Mouse (Mus musculus): Measurements from ENCODE around the gene Ece1. TPM values are rescaled to one million over a fixed set of nuclear protein-coding genes. Genes with fewer than 3 reads are reported as not detected.
A peak's percentile ranks its signal among the peaks of the same experiment; 100 is the strongest.

The Ece1 gene
- 36.3 and 51.9 TPM in 2 replicates for total RNA-seq (2014; rRNA removed)
- 23.2 and 23.7 TPM in 2 replicates for polyA plus RNA-seq (2015; fragmentation: Nextera tagmentation; extraction: Ambion mirVana)

- Histone ChIP-seq H3K36me3 (ENCODE audit: insufficient read depth, low read length) (no peaks in the 10 kb centered on the region), H3K27ac (ENCODE audit: low read depth, low read length) (peak within 1 kb of the TSS; percentile 47; the same call in 1 of the 2 replicates), H3K9ac (replicated peaks; ENCODE audit: low read length, poor library complexity, severe bottlenecking) (peak within 1 kb of the TSS; percentile 79), H3K9me3 (ENCODE audit: low read length) (no peaks in the 10 kb centered on the region), H3K27me3 (ENCODE audit: insufficient read depth, low read length) (no peaks in the 10 kb centered on the region), H3K4me1 (ENCODE audit: insufficient read depth, low read length) (peaks cover 30% of the 10 kb centered on the region), H3K4me3 (ENCODE audit: low read depth, low read length) (peak within 1 kb of the TSS; percentile 81), H3K4me2 (ENCODE audit: low read depth, low read length, poor library complexity, severe bottlenecking) (peak within 1 kb of the TSS; percentile 88)
- no peak for TF ChIP-seq CTCF (IDR thresholded peaks at IDR 0.05)
- ATAC-seq (ENCODE audit: low FRiP score) (peak; percentile 88), DNase-seq (ENCODE audit: low spot score) (peak; percentile 95)
- WGBS: under 1% methylated on average over 28 of the region's 37 CpGs
These were observed at the start of gene Ece1 for GRCm38 (mm10) chr4:137862019-137862418. TSS of gene Ece1 (plus strand) at chr4:137862237.

GRCm38 (mm10) chr4:137812946-137813708, 48.9 kb upstream of the Ece1 start:
- no peaks in the 10 kb centered on the region for H3K36me3 ChIP-seq (ENCODE audit: insufficient read depth, low read length)
- TF ChIP-seq CTCF (IDR thresholded peaks at IDR 0.05): no peak
- H3K9ac ChIP-seq (replicated peaks; ENCODE audit: low read length, poor library complexity, severe bottlenecking): no peak overlapping the region
- H3K4me2 ChIP-seq (ENCODE audit: low read depth, low read length, poor library complexity, severe bottlenecking): no peak overlapping the region
- no peak overlapping the region for H3K4me3 ChIP-seq (ENCODE audit: low read depth, low read length)
- no peaks in the 10 kb centered on the region for H3K9me3 ChIP-seq (ENCODE audit: low read length)
- H3K27me3 ChIP-seq (ENCODE audit: insufficient read depth, low read length): no peaks in the 10 kb centered on the region
- ATAC-seq (ENCODE audit: low FRiP score): no peak
- 0 out of 2 replicates have a peak overlapping the region, but pooled peaks have one; percentile 4 for H3K27ac ChIP-seq (ENCODE audit: low read depth, low read length)
- H3K4me1 ChIP-seq (ENCODE audit: insufficient read depth, low read length): no peaks in the 10 kb centered on the region
- WGBS: 53% methylated on average over 13 of the region's 13 CpGs
- DNase-seq (ENCODE audit: low spot score): no peak

GRCm38 (mm10) chr4:137814140-137814539, 47.9 kb upstream of the Ece1 start:
- Histone ChIP-seq H3K9ac (replicated peaks; ENCODE audit: low read length, poor library complexity, severe bottlenecking) (no peak overlapping the region), H3K27me3 (ENCODE audit: insufficient read depth, low read length) (no peaks in the 10 kb centered on the region), H3K4me3 (ENCODE audit: low read depth, low read length) (no peak overlapping the region), H3K36me3 (ENCODE audit: insufficient read depth, low read length) (no peaks in the 10 kb centered on the region), H3K4me1 (ENCODE audit: insufficient read depth, low read length) (no peaks in the 10 kb centered on the region), H3K27ac (ENCODE audit: low read depth, low read length) (no peak overlapping the region), H3K9me3 (ENCODE audit: low read length) (no peaks in the 10 kb centered on the region), H3K4me2 (ENCODE audit: low read depth, low read length, poor library complexity, severe bottlenecking) (no peak overlapping the region)
- no peak for DNase-seq (ENCODE audit: low spot score)
- WGBS: 84% methylated on average over 7 of the region's 7 CpGs
- no peak for TF ChIP-seq CTCF (IDR thresholded peaks at IDR 0.05)
- no peak for ATAC-seq (ENCODE audit: low FRiP score)

- no peak overlapping the region for H3K4me3 ChIP-seq (ENCODE audit: low read depth, low read length)
These were observed 46.6 kb upstream of the Ece1 start for GRCm38 (mm10) chr4:137815473-137815872.

GRCm38 (mm10) chr4:137816216-137816615, 45.8 kb upstream of the Ece1 start:
- Histone ChIP-seq H3K9me3 (ENCODE audit: low read length) (no peaks in the 10 kb centered on the region), H3K36me3 (ENCODE audit: insufficient read depth, low read length) (no peaks in the 10 kb centered on the region), H3K27me3 (ENCODE audit: insufficient read depth, low read length) (no peaks in the 10 kb centered on the region), H3K4me2 (ENCODE audit: low read depth, low read length, poor library complexity, severe bottlenecking) (no peak overlapping the region), H3K27ac (ENCODE audit: low read depth, low read length) (no peak overlapping the region), H3K9ac (replicated peaks; ENCODE audit: low read length, poor library complexity, severe bottlenecking) (no peak overlapping the region), H3K4me1 (ENCODE audit: insufficient read depth, low read length) (no peaks in the 10 kb centered on the region), H3K4me3 (ENCODE audit: low read depth, low read length) (no peak overlapping the region)
- ATAC-seq (ENCODE audit: low FRiP score) (no peak), DNase-seq (ENCODE audit: low spot score) (no peak)
- 79% methylated on average over 7 of the region's 7 CpGs for WGBS
- TF ChIP-seq CTCF (IDR thresholded peaks at IDR 0.05): no peak

More at GRCm38 (mm10) chr4:137815473-137815872, 46.6 kb upstream of the Ece1 start:
- Histone ChIP-seq H3K9ac (replicated peaks; ENCODE audit: low read length, poor library complexity, severe bottlenecking) (no peak overlapping the region), H3K27me3 (ENCODE audit: insufficient read depth, low read length) (no peaks in the 10 kb centered on the region), H3K4me1 (ENCODE audit: insufficient read depth, low read length) (no peaks in the 10 kb centered on the region), H3K27ac (ENCODE audit: low read depth, low read length) (no peak overlapping the region), H3K9me3 (ENCODE audit: low read length) (no peaks in the 10 kb centered on the region), H3K36me3 (ENCODE audit: insufficient read depth, low read length) (no peaks in the 10 kb centered on the region), H3K4me2 (ENCODE audit: low read depth, low read length, poor library complexity, severe bottlenecking) (no peak overlapping the region)
- no peak for ATAC-seq (ENCODE audit: low FRiP score)
- no peak for DNase-seq (ENCODE audit: low spot score)
- no peak for TF ChIP-seq CTCF (IDR thresholded peaks at IDR 0.05)
- WGBS: 80% methylated on average over 3 of the region's 3 CpGs

GRCm38 (mm10) chr4:137818341-137818740, 43.7 kb upstream of the Ece1 start:
- no peak for DNase-seq (ENCODE audit: low spot score)
- no peaks in the 10 kb centered on the region for H3K9me3 ChIP-seq (ENCODE audit: low read length)
- no peaks in the 10 kb centered on the region for H3K27me3 ChIP-seq (ENCODE audit: insufficient read depth, low read length)
- 93% methylated on average over 3 of the region's 3 CpGs for WGBS
- no peak for ATAC-seq (ENCODE audit: low FRiP score)
- H3K9ac ChIP-seq (replicated peaks; ENCODE audit: low read length, poor library complexity, severe bottlenecking): no peak overlapping the region
- no peaks in the 10 kb centered on the region for H3K36me3 ChIP-seq (ENCODE audit: insufficient read depth, low read length)
- no peak overlapping the region for H3K27ac ChIP-seq (ENCODE audit: low read depth, low read length)
- no peak overlapping the region for H3K4me2 ChIP-seq (ENCODE audit: low read depth, low read length, poor library complexity, severe bottlenecking)
- TF ChIP-seq CTCF (IDR thresholded peaks at IDR 0.05): no peak
- H3K4me1 ChIP-seq (ENCODE audit: insufficient read depth, low read length): no peaks in the 10 kb centered on the region
- no peak overlapping the region for H3K4me3 ChIP-seq (ENCODE audit: low read depth, low read length)
